Mouse (Mus musculus) lung, postnatal 4 days (tissue): Measurements from ENCODE around the gene Id3.

ENCODE experiments used
- DNase-seq, 2 experiments: peaks; one replicate each; pipeline ENCODE4 v3.0.0; 2021

The Id3 gene

GRCm38 (mm10) chr4:136179456-136179855 lies 36.2 kb downstream of the Id3 start:
- DNase-seq, result peak; percentile 70 to 71

- peak; percentile 90 to 93 for DNase-seq
Measured at GRCm38 (mm10) chr4:136179998-136180397, 36.7 kb downstream of the Id3 start.

- DNase-seq, result peak; percentile 89 to 95
Measured at GRCm38 (mm10) chr4:136180408-136181330, 37.4 kb downstream of the Id3 start.

- DNase-seq, result no peak
Measured at GRCm38 (mm10) chr4:136181367-136181766, 38.1 kb downstream of the Id3 start.

GRCm38 (mm10) chr4:136185375-136185774 lies 42.1 kb downstream of the Id3 start:
- DNase-seq, result peak; percentile 66 to 80

- no peak for DNase-seq
Measured at GRCm38 (mm10) chr4:136186315-136186714, 43.0 kb downstream of the Id3 start.

GRCm38 (mm10) chr4:136186739-136187472 lies 43.6 kb downstream of the Id3 start:
- peak; percentile 66 to 82 for DNase-seq

- peak in 1 of 2 experiments; percentile 19 for DNase-seq
Measured at GRCm38 (mm10) chr4:136188973-136189737, 45.9 kb downstream of the Id3 start.

GRCm38 (mm10) chr4:136189912-136190311 lies 46.6 kb downstream of the Id3 start:
- DNase-seq, result peak; percentile 49 to 60

GRCm38 (mm10) chr4:136193571-136193970 lies 50.3 kb downstream of the Id3 start:
- no peak for DNase-seq

- DNase-seq, result peak in 1 of 2 experiments; percentile 51
Measured at GRCm38 (mm10) chr4:136195029-136195428, 51.7 kb downstream of the Id3 start.
